Mouse (Mus musculus) midbrain, embryonic 11.5 days (tissue): Measurements from ENCODE around the gene Plppr3. TPM values are rescaled to one million over a fixed set of nuclear protein-coding genes. Genes with fewer than 3 reads are reported as not detected.

Experiments
- ATAC-seq: fragments of 200-750 bp; cut with Nextera tagmentation; 2 replicates; pipeline ENCODE4 v1.8.0; 2017; ENCODE audit warnings: moderate TSS enrichment, moderate library complexity; ENCODE audit not compliant: low FRiP score
- DNase-seq: peaks from one replicate; pipeline ENCODE4 v3.0.0; 2015; ENCODE audit warnings: low spot score; ENCODE audit errors: missing footprints
- H3K27ac ChIP-seq: fragments of 300-500 bp; sonication (generic); 2 replicates; pipeline ENCODE4 v1.5.1; 2014; ENCODE audit warnings: low read depth, low read length
- H3K27me3 ChIP-seq: fragments of 300-500 bp; sonication (generic); 2 replicates; pipeline ENCODE4 v1.6.1; 2014; ENCODE audit warnings: mild to moderate bottlenecking, low read length, moderate library complexity, mixed read lengths; ENCODE audit not compliant: control insufficient read depth, insufficient read depth
- H3K36me3 ChIP-seq: fragments of 300-500 bp; sonication (generic); 2 replicates; pipeline ENCODE4 v1.6.1; 2014; ENCODE audit warnings: mild to moderate bottlenecking, low read length, moderate library complexity, mixed read lengths; ENCODE audit not compliant: control insufficient read depth, insufficient read depth
- H3K4me1 ChIP-seq: fragments of 300-500 bp; sonication (generic); 2 replicates; pipeline ENCODE4 v1.6.1; 2014; ENCODE audit warnings: low read length; ENCODE audit not compliant: control insufficient read depth, insufficient read depth
- H3K4me2 ChIP-seq: fragments of 300-500 bp; sonication (generic); 2 replicates; pipeline ENCODE4 v1.6.1; 2014; ENCODE audit warnings: mild to moderate bottlenecking, moderate library complexity
- H3K4me3 ChIP-seq: fragments of 300-500 bp; sonication (generic); 2 replicates; pipeline ENCODE4 v1.5.1; 2014; ENCODE audit warnings: low read depth, low read length
- H3K9ac ChIP-seq: fragments of 300-500 bp; sonication (generic); 2 replicates; pipeline ENCODE4 v1.6.1; 2014; ENCODE audit warnings: low read length
- H3K9me3 ChIP-seq: fragments of 300-500 bp; sonication (generic); 2 replicates; pipeline ENCODE4 v1.6.1; 2016; ENCODE audit warnings: low read length; ENCODE audit not compliant: control insufficient read depth
- WGBS: fragments of 180-500 bp; shearing (Covaris S2); extraction: QIAGEN DNeasy Blood & Tissue Kit; methylation state at CpG from one replicate; pipeline ENCODE4 v1.1.7; 2014; 5-methylcytosine and 5-hydroxymethylcytosine counted together
- microRNA-seq: library from miRNA; unstranded; fragments of <30 nt; microRNA quantifications from one replicate; pipeline ENCODE4, GENCODE M21; 2017
- polyA plus RNA-seq: library from polyadenylated mRNA; unstranded; fragments of >200 nt; fragmentation: Nextera tagmentation; extraction: Ambion mirVana; gene quantifications from 2 replicates; pipeline ENCODE4 v1.2.1, GENCODE M21; 2014

The Plppr3 gene
- polyA plus RNA-seq, 1 experiment from 2014 or later, result 117 TPM

GRCm38 (mm10) chr10:79811736-79812637, 62.4 kb downstream of the Plppr3 start:
- peaks cover 16% of the 10 kb centered on the region for H3K36me3 ChIP-seq
- ATAC-seq, result peak; percentile 64
- DNase-seq, result peak; percentile 99
- no peak overlapping the region for H3K4me3 ChIP-seq
- H3K27me3 ChIP-seq, result no peaks in the 10 kb centered on the region
- no peaks in the 10 kb centered on the region for H3K9me3 ChIP-seq
- H3K4me2 ChIP-seq, result no peak overlapping the region
- no peaks in the 10 kb centered on the region for H3K4me1 ChIP-seq
- 26% methylated on average over 15 of the region's 15 CpGs for WGBS
- H3K9ac ChIP-seq, result no peak overlapping the region
- 0 out of 2 replicates have a peak overlapping the region, but pooled peaks have one; percentile 20 for H3K27ac ChIP-seq

Small RNAs within 50 kb of the gene (microRNA-seq; reads per million reads assigned to microRNA genes)
- not detected for gene Mir6910

Other genes starting within 250 kb of the Plppr3 start
- 11.4 and 13.0 TPM in 2 replicates for gene Shc2, start 236.7 kb downstream of the Plppr3 start, polyA plus RNA-seq
- gene Odf3l2, start 228.9 kb downstream of the Plppr3 start, polyA plus RNA-seq, result not detected in 2 replicates
- 1.2 and 1.4 TPM in 2 replicates for gene Madcam1, start 210.1 kb downstream of the Plppr3 start, polyA plus RNA-seq
- gene Tpgs1, start 205.3 kb downstream of the Plppr3 start, polyA plus RNA-seq, result 65.5 and 69.6 TPM in 2 replicates
- gene Cdc34, start 192.4 kb downstream of the Plppr3 start, polyA plus RNA-seq, result 149 and 178 TPM in 2 replicates
- gene Gzmm, start 185.6 kb downstream of the Plppr3 start, polyA plus RNA-seq, result 0.27 and 0.58 TPM in 2 replicates
- gene Bsg, start 170.1 kb downstream of the Plppr3 start, polyA plus RNA-seq, result 576 and 580 TPM in 2 replicates
- gene Hcn2, start 158.0 kb downstream of the Plppr3 start, polyA plus RNA-seq, result 0.22 TPM in 2 replicates
- gene Polrmt, start 128.1 kb downstream of the Plppr3 start, polyA plus RNA-seq, result 28.5 and 31.2 TPM in 2 replicates
- 0.08 and 0.32 TPM in 2 replicates for gene Fgf22, start 119.6 kb downstream of the Plppr3 start, polyA plus RNA-seq
- gene Rnf126, start 107.7 kb downstream of the Plppr3 start, polyA plus RNA-seq, result 69.9 and 81.9 TPM in 2 replicates
- 0.60 and 1.2 TPM in 2 replicates for gene Fstl3, start 97.4 kb downstream of the Plppr3 start, polyA plus RNA-seq
- 0.10 and 0.40 TPM in 2 replicates for gene Prss57, start 83.7 kb downstream of the Plppr3 start, polyA plus RNA-seq
- 109 and 129 TPM in 2 replicates for gene Palm, start 81.1 kb downstream of the Plppr3 start, polyA plus RNA-seq
- 0.41 TPM in 1 of 2 replicates, not detected in the other for gene Misp, start 53.6 kb downstream of the Plppr3 start, polyA plus RNA-seq
- gene Ptbp1, start 20.2 kb downstream of the Plppr3 start, polyA plus RNA-seq, result 147 and 176 TPM in 2 replicates
- gene Prtn3, start 158 bp downstream of the Plppr3 start, polyA plus RNA-seq, result 11.9 and 12.1 TPM in 2 replicates
- gene Elane, start 11.6 kb upstream of the Plppr3 start, polyA plus RNA-seq, result 0.18 TPM in 1 of 2 replicates, not detected in the other
- not detected in 2 replicates for gene Cfd, start 16.2 kb upstream of the Plppr3 start, polyA plus RNA-seq
- gene Med16, start 34.3 kb upstream of the Plppr3 start, polyA plus RNA-seq, result 39.7 and 45.7 TPM in 2 replicates
- gene Gm26602, start 36.2 kb upstream of the Plppr3 start, polyA plus RNA-seq, result 20.6 and 25.6 TPM in 2 replicates
- 0.34 and 0.61 TPM in 2 replicates for gene Kiss1r, start 42.3 kb upstream of the Plppr3 start, polyA plus RNA-seq
- gene R3hdm4, start 46.6 kb upstream of the Plppr3 start, polyA plus RNA-seq, result 127 and 135 TPM in 2 replicates
- 4.2 and 6.2 TPM in 2 replicates for gene Arid3a, start 52.4 kb upstream of the Plppr3 start, polyA plus RNA-seq
- gene Wdr18, start 85.5 kb upstream of the Plppr3 start, polyA plus RNA-seq, result 92.7 and 98.4 TPM in 2 replicates
- gene Grin3b, start 96.1 kb upstream of the Plppr3 start, polyA plus RNA-seq, result 0.22 and 0.38 TPM in 2 replicates
- 11.9 and 13.5 TPM in 2 replicates for gene Tmem259, start 109.7 kb upstream of the Plppr3 start, polyA plus RNA-seq
- 158 and 160 TPM in 2 replicates for gene Cnn2, start 114.0 kb upstream of the Plppr3 start, polyA plus RNA-seq
- gene Abca7, start 121.9 kb upstream of the Plppr3 start, polyA plus RNA-seq, result 2.8 and 2.9 TPM in 2 replicates
- 3.6 and 3.8 TPM in 2 replicates for gene Arhgap45, start 142.0 kb upstream of the Plppr3 start, polyA plus RNA-seq
- gene Polr2e, start 165.2 kb upstream of the Plppr3 start, polyA plus RNA-seq, result 200 and 225 TPM in 2 replicates
- 581 and 594 TPM in 2 replicates for gene Gpx4, start 172.5 kb upstream of the Plppr3 start, polyA plus RNA-seq
- gene Sbno2, start 230.9 kb upstream of the Plppr3 start, polyA plus RNA-seq, result 7.0 and 7.3 TPM in 2 replicates
- gene Stk11, start 241.2 kb upstream of the Plppr3 start, polyA plus RNA-seq, result 18.5 and 23.1 TPM in 2 replicates